Mouse (Mus musculus) testis, adult 2 months (tissue): ENCODE measurements at regions not wholly inside any gene's neighbourhood (a gene's known extent, or its start where the extent isn't known, plus 50 kb on each side); places are given as distances from the start of the nearest gene placed in this dataset.

ENCODE experiments used
- H3K27ac ChIP-seq: fragments of 200-500 bp; 2 replicates; pipeline ENCODE4 v1.5.1; 2012; ENCODE audit warnings: low read depth, low read length; ENCODE audit not compliant: control insufficient read depth, insufficient read depth
- H3K27me3 ChIP-seq: fragments of 200-500 bp; 2 replicates; pipeline ENCODE4 v1.6.1; 2012; ENCODE audit warnings: mild to moderate bottlenecking, low read length, moderate library complexity; ENCODE audit not compliant: control insufficient read depth, insufficient read depth
- H3K36me3 ChIP-seq: fragments of 200-500 bp; 2 replicates; pipeline ENCODE4 v1.6.1; 2012; ENCODE audit warnings: mild to moderate bottlenecking, low read length; ENCODE audit not compliant: control insufficient read depth, insufficient read depth
- H3K4me1 ChIP-seq: fragments of 200-500 bp; 2 replicates; pipeline ENCODE4 v1.6.1; 2012; ENCODE audit warnings: low read length; ENCODE audit not compliant: control insufficient read depth, insufficient read depth
- H3K4me3 ChIP-seq: fragments of 200-500 bp; 2 replicates; pipeline ENCODE4 v1.5.1; 2012; ENCODE audit warnings: low read depth, mild to moderate bottlenecking, low read length, moderate library complexity, mixed read lengths; ENCODE audit not compliant: control insufficient read depth
- CTCF ChIP-seq: fragments of 200-500 bp; IDR thresholded peaks from 2 replicates; pipeline ENCODE4 v1.5.1; 2012; ENCODE audit warnings: low read depth, mild to moderate bottlenecking, inconsistent platforms, low read length, moderate library complexity; ENCODE audit not compliant: control insufficient read depth, insufficient read depth, insufficient replicate concordance
- POLR2A ChIP-seq: fragments of 200-500 bp; IDR thresholded peaks from 2 replicates; pipeline ENCODE4 v1.6.1; 2012; ENCODE audit warnings: low read depth, mild to moderate bottlenecking, inconsistent platforms, low read length, moderate library complexity; ENCODE audit not compliant: control insufficient read depth

DNA sequence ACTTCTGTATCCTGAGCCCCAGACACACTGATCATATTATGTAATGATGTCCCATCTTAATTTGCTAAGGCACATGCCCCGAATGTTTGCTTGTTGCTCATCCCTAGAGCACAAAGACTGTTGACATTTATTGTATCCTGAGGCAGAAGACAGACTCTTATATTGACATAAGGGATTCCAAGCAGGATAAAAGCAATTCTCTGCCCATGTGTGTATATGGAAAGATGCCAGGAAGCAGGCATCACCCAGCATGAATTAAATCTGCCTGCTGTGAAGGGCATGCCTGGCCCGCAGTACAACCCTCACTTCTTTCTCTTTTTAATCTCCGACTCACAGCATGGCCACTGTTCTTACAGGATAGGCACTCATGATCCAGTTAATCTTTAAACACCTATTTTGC lies 125.3 kb downstream of the Usp46 start:
- Histone ChIP-seq H3K27me3 (no peaks in the 10 kb centered on the region), H3K4me3 (no peak overlapping the region), H3K36me3 (no peaks in the 10 kb centered on the region), H3K27ac (no peak overlapping the region), H3K4me1 (peaks cover 3% of the 10 kb centered on the region; the same call in 1 of the 2 replicates)
- TF ChIP-seq CTCF (no peak), POLR2A (no peak)

DNA sequence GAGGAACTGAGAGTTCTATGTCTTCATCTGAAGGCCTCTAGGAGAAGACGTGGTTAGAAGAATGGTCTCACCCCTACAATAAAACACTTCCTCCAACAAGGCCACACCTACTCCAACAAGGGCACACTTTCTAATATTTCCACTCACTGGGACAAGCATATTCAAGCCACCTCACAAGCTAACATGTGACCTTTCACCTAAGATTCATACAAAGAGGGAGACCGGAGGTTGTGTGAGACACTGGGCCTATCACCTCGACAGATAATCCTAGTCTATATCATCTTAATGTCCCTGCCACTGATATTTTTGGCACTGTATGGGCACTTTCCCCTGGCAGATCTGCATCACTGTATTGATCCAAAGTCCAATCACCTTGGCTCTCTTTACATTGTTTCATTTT lies 122.6 kb downstream of the Usp46 start:
- Histone ChIP-seq H3K4me3 (no peak overlapping the region; the same call in 1 of the 2 replicates), H3K27me3 (no peaks in the 10 kb centered on the region), H3K27ac (no peak overlapping the region)

DNA sequence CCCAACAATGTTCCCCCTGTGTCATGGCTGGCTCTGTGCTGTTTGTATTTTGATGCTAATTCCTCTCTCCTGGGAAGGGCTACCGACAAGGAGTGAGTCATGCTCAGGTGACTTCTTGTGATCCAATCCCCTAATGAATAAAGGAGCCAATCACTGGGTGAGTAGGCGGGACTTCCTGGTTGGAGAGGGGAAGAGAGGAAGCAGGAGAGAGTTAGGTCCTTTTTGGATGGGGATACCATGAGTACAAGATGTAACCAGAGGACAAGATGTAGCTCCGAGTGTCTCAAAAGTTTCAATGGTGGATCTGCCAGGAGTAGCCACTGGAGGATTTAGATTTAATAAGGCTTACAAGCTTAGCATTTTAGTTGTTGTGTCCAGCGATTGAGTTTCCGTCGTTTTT lies 122.1 kb downstream of the Usp46 start:
- Histone ChIP-seq H3K4me1 (peaks cover 3% of the 10 kb centered on the region; the same call in 1 of the 2 replicates), H3K36me3 (no peaks in the 10 kb centered on the region), H3K27ac (no peak overlapping the region), H3K4me3 (peak overlapping the region; percentile 69), H3K27me3 (no peaks in the 10 kb centered on the region)
- TF ChIP-seq CTCF (no peak), POLR2A (no peak)

More for the DNA sequence above, 122.6 kb downstream of the Usp46 start:
- Histone ChIP-seq H3K36me3 (no peaks in the 10 kb centered on the region), H3K4me1 (peaks cover 3% of the 10 kb centered on the region; the same call in 1 of the 2 replicates)
- TF ChIP-seq POLR2A, result no peak
- TF ChIP-seq CTCF, result no peak

DNA sequence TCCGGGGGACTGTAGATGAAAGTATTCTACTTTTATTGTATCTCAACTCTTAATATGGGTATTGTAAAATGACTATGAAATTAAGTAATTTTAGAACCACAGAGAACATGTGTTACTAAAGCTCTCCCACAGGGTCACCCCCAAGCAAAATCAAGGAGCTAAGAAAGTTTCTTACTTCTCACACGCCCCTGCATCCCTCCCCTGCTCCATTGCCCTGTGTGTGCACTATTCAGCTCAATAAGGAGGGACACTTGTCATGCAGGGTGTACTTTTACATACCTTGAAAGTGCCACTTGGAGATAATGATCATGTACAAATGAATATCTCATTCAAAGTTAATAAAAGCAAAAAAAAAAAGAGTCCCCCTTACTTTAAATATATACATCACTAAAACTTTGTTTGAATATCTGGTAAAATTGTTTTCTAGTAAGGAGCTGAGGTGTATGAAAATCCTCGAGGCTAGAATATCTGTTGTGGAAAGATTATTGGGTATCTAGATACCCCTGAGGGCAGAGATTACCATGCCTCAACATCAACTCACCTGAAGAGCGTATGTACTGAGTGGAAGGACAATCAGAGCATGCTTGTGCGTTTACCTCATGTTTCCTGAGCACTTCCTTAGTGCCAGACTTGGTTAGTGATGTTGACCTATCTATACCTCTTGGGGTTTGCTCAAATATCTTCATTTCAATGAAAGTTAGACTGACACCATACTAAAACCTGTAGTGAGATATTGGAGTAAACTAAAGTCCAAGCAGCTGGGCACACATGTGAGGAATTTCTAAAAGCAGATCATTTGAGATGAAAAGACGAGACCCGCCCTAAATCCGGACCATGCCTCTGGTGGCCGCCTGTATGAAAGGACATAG lies 120.0 kb downstream of the Usp46 start:
- TF ChIP-seq POLR2A (no peak), CTCF (no peak)
- Histone ChIP-seq H3K36me3 (no peaks in the 10 kb centered on the region), H3K4me1 (peaks cover 3% of the 10 kb centered on the region; the same call in 1 of the 2 replicates), H3K27me3 (no peaks in the 10 kb centered on the region), H3K4me3 (no peak overlapping the region), H3K27ac (no peak overlapping the region)
